Mouse (Mus musculus) bone marrow, adult 2 months (tissue): Measurements from ENCODE around the gene Rasl11a.

Source experiments
- CTCF ChIP-seq: fragments of 200-500 bp; IDR thresholded peaks from 2 replicates; pipeline ENCODE4 v1.5.1; 2011; ENCODE audit warnings: low read length, control low read depth; ENCODE audit not compliant: control insufficient read depth, insufficient read depth
- POLR2A ChIP-seq: fragments of 200-500 bp; IDR thresholded peaks from 2 replicates; pipeline ENCODE4 v1.6.1; 2011; ENCODE audit warnings: low read depth, mild to moderate bottlenecking, control low read depth, low read length, borderline replicate concordance; ENCODE audit not compliant: control insufficient read depth

- TF ChIP-seq CTCF (no peak), POLR2A (no peak)
Measured at GRCm38 (mm10) chr5:146838836-146839648, 5.8 kb upstream of the Rasl11a start.
